Mouse (Mus musculus) frontal cortex, postnatal 14 days (tissue): ENCODE measurements at regions not wholly inside any gene's neighbourhood (a gene's known extent, or its start where the extent isn't known, plus 50 kb on each side); places are given as distances from the start of the nearest gene placed in this dataset.

Source experiments
- DNase-seq, 2 experiments: peaks; one replicate each; pipeline ENCODE4 v3.0.0; 2022; ENCODE audit warnings: low spot score in 2 of 2

DNA sequence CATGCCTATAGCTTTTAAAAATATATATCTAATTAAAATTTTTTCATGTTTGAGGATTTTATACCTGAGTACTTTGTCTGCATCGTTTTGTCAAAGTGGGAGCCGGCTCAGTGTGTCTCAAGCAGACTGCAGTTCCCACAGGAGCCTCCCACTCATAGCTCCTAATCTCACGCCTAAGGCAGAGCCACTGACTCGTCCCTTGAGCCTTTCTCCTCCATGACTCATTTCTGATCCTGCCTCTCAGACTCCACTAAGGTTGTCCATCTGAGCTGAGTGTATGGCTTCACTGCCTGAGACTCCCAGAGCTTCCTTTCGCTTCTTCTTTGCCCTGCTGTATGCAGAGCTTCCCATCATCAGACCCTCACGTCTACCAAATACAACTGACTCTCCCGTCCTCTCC lies 98.8 kb downstream of the Efnb2 start:
- no peak for DNase-seq

DNA sequence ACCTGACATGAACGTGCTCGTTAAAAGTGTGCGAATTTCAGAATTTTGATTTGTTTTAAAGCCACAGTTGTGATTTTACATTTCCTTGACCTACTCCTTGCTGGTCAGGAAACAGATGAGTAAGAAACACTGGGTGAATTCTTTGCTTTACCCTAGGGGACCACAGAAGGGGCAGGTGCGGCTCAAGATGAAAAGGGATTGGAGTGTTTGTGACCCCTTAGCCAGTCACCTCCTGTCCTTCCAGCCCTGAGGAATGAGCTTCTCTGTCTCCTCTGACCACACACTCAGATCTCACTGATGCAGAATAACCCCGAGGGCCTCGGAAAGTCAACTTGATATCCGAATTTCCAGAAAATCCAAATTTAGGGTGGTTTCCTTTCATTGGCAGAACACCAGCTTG lies 103.0 kb downstream of the Efnb2 start:
- no peak for DNase-seq

DNA sequence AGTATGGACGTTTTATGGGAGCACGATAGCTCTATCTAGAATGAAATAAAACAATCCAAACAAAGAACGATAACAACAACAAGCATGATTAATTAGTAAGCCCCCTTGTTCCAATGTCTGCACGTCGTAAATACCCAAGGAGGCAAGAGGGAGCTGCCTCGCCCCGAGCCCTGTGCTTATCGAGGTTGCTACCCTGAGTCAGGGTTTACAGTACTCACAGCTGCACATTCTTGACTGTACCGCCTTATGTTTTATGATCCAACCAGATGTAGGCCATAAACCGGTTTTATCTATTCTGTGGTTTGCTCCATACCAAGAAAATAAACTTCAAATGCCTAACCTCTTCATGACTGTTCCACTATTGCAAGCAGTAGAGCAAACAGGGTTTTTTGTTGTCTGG lies 104.9 kb downstream of the Efnb2 start:
- no peak for DNase-seq

DNA sequence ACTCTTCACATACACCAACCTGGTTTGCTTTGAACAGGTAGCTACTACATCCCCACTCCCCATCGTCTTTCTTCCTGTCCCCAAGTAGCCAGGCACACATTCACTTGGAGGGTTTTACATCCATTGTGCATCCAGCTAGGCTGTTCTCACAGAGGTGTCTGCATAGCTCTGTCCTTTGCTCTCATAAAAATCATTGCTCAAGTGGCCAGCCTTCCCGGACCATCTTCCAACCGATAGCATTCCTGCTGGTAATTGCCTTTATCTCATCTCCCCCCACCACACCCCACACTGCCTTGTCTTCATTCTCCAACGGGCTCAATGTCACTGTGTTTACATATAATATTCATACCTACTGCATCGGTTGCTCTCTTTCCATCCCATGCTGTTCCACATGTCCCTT lies 106.4 kb downstream of the Efnb2 start:
- DNase-seq, result no peak

DNA sequence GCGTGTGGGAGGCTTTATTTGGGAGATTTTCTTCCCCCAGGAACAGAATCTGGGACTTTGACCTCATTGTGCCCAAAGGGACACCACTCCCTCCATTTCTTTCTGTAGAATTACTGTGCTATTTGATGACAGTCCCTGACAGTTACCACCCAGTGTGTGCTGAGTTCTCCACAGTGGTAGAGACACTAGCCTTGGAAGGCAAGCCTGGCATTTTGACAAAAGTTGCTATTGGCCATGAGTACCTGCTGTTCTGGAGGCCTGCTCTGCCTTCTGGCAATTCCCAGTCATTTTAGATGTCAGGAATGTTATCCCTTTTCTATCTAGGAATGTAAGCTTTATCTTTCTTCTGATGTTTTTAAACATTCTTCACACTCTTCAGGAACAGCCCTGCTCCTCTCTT lies 108.3 kb downstream of the Efnb2 start:
- no peak for DNase-seq

DNA sequence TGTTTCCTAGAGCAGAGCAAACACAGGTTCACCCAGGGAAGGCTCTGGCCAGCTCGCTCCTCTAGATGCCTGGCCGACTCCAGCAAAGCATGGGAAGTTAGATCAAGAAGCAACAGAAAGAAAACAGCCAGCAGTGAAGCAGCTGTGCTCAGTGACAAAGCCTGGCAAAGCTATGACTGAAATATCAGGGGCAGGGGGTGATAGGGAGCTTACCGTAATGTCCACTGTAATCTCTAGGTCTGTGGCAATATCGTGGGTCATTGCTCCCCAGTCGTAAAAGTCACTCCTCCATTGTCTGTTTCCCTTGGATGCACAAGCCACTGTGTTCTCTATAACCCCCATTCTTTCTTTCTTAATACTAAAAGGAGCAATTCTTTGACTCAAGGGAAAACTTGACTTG lies 124.4 kb downstream of the Efnb2 start:
- DNase-seq, result no peak

DNA sequence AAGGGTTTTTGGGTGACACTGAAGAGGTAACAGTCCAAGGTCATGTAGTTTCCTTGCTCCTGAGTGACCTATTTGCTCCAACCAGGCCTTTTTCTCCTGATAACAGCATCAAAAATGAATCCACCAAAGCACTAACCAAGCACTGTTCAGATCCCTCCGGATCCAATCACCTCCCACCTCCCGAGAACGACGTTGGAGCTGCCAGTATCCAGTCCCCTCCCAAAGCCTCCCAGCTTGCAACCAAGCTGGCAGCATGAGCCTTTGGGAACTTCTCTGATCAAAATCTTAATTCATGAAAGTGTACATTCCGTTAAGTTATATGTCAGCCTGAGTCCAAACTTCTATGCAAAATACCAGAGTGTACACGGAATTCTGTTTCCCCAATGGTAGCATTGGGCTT lies 126.3 kb downstream of the Efnb2 start:
- no peak for DNase-seq

DNA sequence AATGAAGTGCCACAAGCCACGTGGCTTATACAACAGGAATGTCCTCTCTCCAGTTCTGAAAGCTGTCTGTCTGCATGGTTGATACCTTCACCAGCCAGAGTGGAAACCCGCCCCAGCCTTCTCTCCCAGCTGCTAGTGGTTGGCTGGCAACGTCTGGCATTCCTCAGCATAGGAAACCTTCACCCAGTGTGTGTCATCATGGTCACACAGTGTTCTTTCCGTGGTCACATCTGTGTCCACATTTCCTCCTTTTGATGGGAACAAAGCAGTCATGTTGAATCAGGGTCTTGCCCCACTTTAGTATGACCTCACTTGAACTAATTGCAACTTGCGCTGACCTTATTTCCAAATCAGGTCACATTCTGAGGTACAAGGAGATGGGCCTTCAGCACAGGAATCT lies 128.1 kb downstream of the Efnb2 start:
- DNase-seq, result no peak

DNA sequence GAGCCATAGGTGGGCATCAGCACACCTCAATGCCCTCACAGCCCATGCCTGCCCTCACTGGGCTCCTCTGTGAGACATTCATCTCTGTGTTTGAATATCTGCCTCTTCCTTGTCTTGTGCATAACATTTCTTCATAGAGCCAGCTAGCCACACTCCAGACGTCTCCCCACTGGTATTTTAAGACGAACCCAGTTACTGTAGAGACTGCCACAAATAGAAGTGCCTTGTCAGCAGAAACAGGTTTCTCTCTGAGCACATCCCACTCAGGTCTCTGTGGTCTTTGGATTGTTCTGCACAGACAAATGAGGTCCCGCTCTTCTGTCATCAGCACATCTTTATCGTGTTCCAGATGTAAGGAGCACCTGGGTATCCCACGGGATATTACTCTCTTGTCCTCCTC lies 130.5 kb downstream of the Efnb2 start:
- DNase-seq, result no peak

DNA sequence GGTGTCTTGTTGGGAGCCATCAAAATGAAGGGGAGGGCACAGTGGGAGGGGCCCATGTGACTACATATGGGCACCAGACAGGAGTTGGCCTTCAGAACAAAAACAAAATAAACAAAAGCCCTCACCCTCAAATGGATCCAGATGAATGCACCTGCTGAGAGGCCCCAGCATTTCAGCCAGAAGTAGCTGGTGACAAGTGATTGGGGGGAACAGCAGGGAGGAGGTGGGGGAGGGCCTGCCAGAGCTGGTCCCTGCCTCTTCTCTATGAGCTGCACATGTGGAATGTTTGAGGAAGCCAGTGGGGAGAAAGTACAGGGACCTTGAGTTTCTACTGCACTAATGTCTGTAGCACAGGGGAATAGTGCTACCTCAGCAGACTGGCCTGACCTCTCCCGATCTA lies 139.5 kb downstream of the Efnb2 start:
- no peak for DNase-seq

DNA sequence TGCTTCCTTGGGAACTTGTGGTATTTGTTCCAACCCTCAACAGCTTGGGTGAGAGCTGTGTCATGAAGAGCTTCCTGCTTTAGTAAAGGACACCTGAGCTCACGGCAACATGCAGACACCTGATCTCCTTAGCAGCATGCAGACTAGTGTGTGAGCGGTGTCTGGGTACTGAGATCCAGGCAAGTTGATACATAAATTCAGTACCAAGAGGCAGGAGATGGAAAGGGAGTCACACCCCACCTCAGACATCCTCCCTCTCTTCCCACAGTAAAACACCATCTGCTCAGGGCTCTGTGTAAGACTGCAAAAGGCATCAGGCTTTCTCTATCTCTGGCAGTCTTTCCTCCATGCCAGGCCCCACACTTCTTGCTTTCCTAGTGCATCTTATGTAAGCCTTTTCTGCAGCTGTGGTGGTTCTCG lies 141.3 kb downstream of the Efnb2 start:
- peak; percentile 29 to 32 for DNase-seq

DNA sequence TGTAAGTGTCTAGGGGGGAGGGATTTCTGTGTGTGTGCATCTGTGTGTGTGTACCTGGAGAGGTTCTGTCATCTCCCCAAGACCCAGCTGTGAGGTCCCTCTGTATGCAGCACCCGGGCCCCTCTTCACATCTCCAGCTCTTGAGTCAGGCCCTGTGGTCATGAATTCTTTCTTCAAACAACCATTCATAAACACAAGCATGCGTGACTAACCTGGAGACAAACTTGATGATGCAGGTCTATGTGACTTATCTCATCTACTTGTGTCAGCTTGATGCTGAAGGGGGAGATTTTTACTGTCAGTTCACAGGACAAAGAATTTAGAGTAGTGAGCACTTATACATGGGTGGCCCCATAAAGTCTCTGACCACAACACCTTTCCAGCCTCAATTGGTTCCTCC lies 143.4 kb downstream of the Efnb2 start:
- no peak for DNase-seq

DNA sequence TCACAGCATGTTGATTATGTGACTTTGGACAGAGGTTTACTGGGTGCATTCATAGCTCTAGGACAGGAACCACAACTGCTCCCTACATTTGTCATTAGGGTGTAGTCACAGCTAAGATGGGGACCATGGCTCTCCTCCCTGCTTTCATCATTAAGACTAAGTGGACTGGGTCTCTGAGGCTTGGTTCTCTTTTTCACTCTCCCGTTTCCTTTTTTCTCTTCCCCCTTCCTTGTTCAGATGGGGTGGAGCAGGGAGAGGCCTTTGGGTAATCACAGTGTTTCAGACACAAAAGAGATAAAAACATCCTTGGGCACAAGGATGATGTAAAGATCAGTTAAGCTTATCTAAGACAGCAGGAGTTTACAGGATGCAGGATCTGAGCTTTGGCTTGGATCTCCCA lies 144.8 kb downstream of the Efnb2 start:
- no peak for DNase-seq

DNA sequence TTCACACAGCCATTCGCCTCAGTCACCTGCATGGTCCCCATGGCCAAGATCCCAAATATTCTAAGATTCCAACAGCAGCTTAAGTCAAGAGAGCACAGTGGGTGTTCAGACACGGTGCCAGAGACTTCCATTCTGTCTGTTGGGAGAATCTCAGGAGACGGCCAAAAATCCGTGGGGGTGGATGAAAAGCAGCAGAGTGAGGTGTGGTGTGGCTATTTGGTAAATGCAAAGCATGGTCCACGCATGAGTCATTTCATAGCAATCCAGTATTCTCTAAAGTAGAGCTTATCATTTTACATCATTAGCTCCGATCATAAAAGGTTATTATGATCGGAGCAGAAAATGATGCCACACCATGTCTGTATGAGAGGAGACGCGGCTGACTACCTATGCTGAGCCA lies 161.1 kb downstream of the Efnb2 start:
- no peak for DNase-seq

DNA sequence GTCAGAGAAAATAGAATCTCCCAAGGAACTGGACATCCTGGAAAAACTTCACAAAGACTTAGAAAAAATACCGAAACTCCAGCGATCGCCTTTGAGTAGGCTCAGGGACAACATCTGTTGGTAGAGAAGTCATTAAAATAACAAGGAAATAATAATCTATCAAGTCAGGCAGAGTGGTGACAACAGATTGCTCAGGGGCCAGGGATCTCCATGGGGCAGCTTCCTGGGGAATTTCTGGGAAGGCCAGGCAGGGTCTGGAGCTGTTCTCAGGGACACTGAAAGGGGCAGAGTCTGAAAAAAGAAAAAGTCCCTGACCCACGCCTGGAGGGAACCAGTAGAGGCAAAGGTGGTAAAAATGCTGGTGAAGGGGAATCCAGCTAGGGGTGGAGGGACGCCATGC lies 162.3 kb downstream of the Efnb2 start:
- DNase-seq, result no peak

DNA sequence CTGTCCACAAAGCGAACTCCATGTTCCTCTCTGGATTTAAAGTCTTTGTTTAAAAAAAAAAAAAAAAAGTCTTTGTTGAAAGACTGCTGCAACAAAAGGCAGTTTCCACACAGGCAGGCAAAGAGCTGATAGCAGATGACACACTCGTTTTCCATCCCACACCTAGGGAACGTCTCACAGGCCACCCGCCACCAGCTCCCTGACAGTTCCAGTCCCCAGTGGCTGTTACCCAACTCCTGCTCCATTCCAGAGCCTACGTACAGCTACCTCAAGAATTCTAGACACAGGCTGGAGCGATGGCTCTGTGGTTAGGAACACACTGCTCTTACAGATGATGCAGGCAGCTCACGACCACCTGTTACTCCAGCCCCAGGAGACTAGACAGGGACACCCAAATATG lies 165.6 kb downstream of the Efnb2 start:
- DNase-seq, result no peak

DNA sequence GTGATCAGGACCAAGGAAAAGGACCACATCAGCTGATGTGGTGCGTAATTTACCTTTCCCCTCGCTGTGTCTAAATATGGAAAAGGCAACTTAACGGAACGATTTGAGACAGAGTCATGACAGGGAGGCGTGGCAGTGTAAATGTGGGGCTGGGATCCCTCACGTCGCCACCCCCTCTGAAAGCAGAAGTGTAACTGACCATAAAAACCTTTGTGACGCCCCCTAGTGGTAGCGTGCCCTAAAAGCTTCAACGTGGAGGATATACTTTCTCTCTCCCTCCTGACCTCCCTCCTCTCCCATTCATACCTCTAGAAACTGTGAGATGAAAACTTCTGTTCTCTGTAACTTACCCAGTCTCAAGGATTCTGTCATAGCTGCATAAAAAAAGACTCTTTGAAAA lies 166.8 kb downstream of the Efnb2 start:
- no peak for DNase-seq

DNA sequence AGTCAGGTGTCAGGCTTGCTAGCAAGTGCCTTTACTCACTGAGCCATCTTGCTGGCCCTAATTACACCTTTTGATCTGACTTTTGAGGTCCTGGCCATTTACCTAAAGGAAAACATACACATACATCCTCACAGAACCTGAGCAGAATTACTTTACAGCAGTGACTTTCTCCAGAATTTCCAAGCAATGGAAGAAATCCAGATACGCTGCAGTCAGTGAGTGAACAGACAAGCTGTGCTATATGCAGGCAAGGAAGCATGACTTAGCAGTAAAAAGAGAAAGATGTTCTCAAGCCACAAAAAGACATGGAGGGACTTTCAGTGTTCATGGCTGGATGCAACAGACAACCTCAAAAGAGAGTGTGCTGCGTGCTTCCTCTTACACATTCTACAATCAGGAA lies 169.1 kb downstream of the Efnb2 start:
- no peak for DNase-seq

DNA sequence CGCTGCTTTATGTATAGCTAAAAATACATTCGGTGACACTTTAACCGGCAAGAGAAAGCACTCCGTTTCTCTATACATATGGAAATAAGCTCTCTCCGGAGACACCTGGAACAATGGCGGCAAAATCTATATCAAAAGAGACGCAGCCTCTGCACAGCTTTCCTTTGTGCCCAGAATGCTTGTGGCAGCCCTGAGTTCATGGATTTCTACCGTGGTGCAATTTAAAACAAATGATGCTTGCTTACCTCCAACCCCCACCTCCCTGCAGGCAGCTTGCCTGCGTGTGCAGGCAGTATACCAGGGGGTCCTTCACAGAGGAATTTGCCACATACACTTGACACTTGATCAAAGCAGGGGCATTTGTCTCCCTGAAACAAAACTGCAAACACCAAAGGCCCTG lies 171.3 kb downstream of the Efnb2 start:
- DNase-seq, result no peak

DNA sequence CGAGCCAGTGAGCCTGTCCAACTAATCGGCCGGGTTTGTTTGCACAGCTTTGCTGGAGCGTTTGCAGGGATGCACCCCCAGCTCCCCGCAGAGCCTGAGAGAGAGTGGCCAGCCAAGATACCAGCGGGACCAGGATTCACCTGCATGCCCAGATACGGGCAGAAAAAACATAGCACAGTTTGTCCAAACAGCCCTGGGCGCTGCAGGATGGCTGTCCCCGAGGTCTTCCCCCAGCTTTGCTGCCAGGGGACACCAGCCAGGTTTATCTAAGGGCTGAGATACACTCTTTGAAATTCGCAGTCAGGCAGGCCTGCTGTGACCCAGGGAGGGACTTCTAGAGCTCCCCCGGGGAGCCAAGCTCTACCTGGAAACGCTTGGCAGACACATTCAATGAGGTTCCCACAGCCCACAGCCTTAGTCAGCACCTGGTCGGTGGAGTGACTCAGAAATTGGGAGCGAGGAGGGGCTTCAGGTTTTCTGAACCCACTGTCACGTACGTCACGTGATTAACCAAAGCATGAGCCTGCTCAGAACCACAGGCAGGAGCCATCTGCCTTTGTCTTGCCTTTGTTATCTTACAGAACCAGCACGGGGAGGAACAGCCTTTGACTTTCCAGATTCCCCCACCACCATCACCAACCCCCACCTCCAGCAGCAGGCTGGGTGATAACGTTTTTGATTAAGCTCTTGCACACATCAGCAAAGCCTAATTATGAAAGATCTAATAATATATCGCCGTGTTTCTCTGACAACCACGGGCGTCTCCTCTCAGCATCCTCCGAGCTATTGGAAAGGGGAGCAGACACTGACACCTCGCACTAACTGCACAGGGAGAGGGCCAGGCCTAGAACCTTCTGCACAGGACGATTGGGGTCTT lies 172.1 kb downstream of the Efnb2 start:
- DNase-seq, result peak; percentile 13 to 29

DNA sequence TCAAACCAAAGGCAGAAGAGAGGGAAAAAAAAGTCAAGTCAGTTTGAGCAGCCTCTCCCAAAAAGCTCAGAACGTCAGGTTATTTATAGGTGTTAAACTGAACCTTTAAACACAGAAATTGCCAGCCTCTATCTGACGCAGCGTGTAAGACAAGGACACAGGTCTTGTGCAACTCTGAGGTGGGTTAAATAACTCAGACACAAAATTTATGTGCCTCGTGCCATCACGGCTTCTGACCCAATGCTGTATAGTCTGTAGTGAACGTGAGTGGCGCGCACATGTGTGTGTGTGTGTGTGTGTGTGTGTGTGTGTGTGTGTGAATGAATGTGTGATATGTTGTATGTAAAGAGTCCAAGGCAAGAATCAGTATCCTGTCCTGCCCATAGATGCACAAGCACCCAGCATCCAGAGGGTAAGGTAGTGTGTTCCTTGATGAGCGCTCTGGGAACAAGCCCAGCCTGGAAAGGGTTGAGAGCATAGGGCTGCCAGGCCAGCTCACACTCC lies 172.8 kb downstream of the Efnb2 start:
- no peak for DNase-seq

DNA sequence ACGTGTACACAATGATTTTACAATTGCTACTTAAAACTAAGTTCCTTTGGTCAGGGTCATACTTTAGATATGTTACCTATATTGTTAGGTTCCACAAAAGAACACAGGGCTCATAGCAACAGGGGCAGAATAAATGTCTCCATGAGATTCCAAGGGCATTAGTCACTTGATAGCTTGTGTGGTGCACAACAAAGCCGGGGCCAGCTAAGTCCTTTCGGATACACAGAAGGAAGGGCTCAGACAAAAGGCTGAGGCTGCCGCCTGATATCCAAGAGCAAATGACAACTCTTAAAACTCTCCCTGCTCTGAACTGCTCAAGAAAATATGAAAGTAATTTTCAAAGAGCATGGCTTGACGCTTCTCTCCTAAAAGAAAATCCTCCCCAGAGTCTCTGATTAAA lies 173.3 kb downstream of the Efnb2 start:
- no peak for DNase-seq

DNA sequence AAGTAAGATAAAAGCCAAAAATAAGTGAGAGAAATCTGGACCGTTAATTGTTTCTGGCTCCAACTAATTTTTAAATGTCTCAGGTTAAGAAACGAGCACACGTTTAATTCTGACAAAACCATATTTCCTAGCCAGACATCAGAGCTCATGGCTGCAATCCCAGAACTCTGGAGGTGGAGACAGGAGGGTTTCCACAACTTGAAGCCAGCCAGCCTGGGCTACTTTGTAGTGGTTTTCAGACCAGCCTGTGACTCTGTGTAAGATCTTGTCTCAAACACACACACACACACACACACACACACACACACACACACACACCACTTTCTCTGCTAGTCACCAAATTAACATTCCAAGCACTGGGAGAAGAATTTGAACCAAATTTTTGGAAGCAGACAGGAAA lies 174.2 kb downstream of the Efnb2 start:
- DNase-seq, result no peak

DNA sequence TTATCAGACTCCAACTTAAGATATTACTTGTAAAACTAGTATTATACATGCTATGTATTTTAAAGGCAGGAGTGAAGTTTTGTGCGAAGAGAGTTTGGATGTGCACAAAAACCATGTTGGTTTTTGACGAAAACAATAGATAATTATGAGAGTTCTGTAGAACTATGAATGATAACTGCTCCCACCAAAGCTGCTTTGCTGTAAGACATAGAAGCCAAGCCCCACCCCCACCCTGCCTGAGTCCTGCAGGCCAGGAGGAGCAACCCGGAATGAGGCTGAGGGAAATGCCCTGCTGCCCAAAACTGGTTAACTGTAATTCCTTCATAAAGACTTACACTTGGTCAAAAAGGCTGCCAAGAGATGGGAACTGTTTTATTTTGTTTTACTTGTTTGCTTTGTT lies 175.8 kb downstream of the Efnb2 start:
- DNase-seq, result no peak
